Mouse (Mus musculus) heart, embryonic 15.5 days (tissue): Measurements from ENCODE around the gene Ccdc62. TPM values are rescaled to one million over a fixed set of nuclear protein-coding genes. Genes with fewer than 3 reads are reported as not detected.

Experiments
- ATAC-seq: fragments of 200-750 bp; cut with Nextera tagmentation; replicated peaks from 2 replicates; pipeline ENCODE4 v1.8.0; 2017; ENCODE audit warnings: low read depth, moderate TSS enrichment; ENCODE audit not compliant: insufficient number of reproducible peaks, insufficient read depth, low FRiP score
- H3K27ac ChIP-seq: fragments of 300-500 bp; sonication (generic); 2 replicates; pipeline ENCODE4 v1.5.1; 2015; ENCODE audit warnings: mild to moderate bottlenecking, inconsistent platforms
- H3K27me3 ChIP-seq: fragments of 300-500 bp; sonication (generic); 2 replicates; pipeline ENCODE4 v1.6.1; 2015; ENCODE audit warnings: inconsistent platforms
- H3K36me3 ChIP-seq: fragments of 300-500 bp; sonication (generic); 2 replicates; pipeline ENCODE4 v1.6.1; 2015; ENCODE audit warnings: mild to moderate bottlenecking, inconsistent platforms
- H3K4me1 ChIP-seq: fragments of 300-500 bp; sonication (generic); replicated peaks from 2 replicates; pipeline ENCODE4 v1.6.1; 2015; ENCODE audit warnings: inconsistent platforms
- H3K4me2 ChIP-seq: fragments of 300-500 bp; sonication (generic); 2 replicates; pipeline ENCODE4 v1.6.1; 2015; ENCODE audit warnings: inconsistent platforms, mild to moderate bottlenecking, moderate library complexity
- H3K4me3 ChIP-seq: fragments of 300-500 bp; sonication (generic); 2 replicates; pipeline ENCODE4 v1.5.1; 2015; ENCODE audit warnings: mild to moderate bottlenecking, inconsistent platforms
- H3K9ac ChIP-seq: fragments of 300-500 bp; sonication (generic); 2 replicates; pipeline ENCODE4 v1.6.1; 2015; ENCODE audit warnings: mild to moderate bottlenecking, inconsistent platforms
- H3K9me3 ChIP-seq: fragments of 300-500 bp; sonication (generic); replicated peaks from 2 replicates; pipeline ENCODE4 v1.6.1; 2016; ENCODE audit warnings: inconsistent platforms
- WGBS: fragments of 180-500 bp; shearing (Covaris S2); methylation state at CpG from one replicate; pipeline ENCODE4 v1.1.7; 2015; ENCODE audit warnings: mixed read lengths; 5-methylcytosine and 5-hydroxymethylcytosine counted together
- microRNA-seq: library from miRNA; unstranded; fragments of <30 nt; microRNA quantifications from one replicate; pipeline ENCODE4, GENCODE M21; 2016
- polyA plus RNA-seq: library from polyadenylated mRNA; unstranded; fragments of >200 nt; fragmentation: Nextera tagmentation; extraction: Ambion mirVana; gene quantifications from 2 replicates; pipeline ENCODE4 v1.2.1, GENCODE M21; 2015

The Ccdc62 gene
- polyA plus RNA-seq, 1 experiment from 2014 or later, result 4.8 TPM

DNA sequence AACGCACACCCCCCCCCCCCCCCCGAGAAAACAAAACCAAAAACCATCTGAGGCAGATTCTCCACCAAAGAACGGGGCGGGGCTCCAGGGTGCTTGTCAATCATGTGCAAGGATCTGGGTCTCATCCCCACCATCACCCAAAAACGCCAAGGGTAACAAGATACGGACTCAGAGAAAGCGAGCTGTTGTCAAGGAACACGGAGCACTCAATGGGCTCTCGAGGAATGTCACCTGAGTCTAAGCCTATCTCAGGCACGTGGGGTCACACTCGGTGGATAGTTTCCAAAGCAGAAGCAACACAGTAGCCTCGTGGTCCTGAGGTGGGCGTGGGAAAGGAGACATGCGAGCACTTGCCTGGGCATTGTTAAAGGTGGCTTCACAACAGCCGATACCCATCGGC, 83.3 kb downstream of the Ccdc62 start:
- WGBS, result 54% methylated on average over 16 of the region's 16 CpGs
- Histone ChIP-seq H3K4me3 (no peak overlapping the region), H3K9ac (peak overlapping the region; percentile 45; the same call in 1 of the 2 replicates), H3K27ac (peak overlapping the region; percentile 96), H3K4me1 (peaks cover 93% of the 10 kb centered on the region), H3K27me3 (no peaks in the 10 kb centered on the region), H3K9me3 (no peaks in the 10 kb centered on the region), H3K36me3 (peaks cover 10% of the 10 kb centered on the region), H3K4me2 (peak overlapping the region; percentile 61)
- no peak for ATAC-seq

DNA sequence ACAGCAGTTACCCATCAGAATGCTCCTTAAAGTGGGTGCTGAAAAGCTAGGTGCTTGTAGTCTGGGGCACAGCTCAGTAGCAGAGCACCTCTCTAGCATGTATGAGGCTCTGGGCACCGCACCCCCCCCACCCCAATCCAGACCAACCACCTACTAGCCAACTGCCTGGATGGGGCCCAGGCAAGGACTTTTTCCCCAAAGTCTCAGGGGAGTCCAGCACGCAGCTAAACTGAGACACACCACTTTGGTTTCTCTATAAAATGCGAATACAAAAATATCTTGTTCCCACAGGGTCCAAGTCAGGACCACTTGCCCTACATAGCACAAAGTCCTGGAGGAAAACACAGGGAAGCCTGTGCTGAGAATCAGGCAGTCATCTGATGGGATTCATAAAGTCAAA, 83.7 kb downstream of the Ccdc62 start:
- peaks cover 97% of the 10 kb centered on the region for H3K4me1 ChIP-seq
- peak overlapping the region; percentile 61 for H3K4me2 ChIP-seq
- H3K9me3 ChIP-seq, result no peaks in the 10 kb centered on the region
- WGBS, result 42% methylated on average over 3 of the region's 3 CpGs
- peak overlapping the region; percentile 96 for H3K27ac ChIP-seq
- no peaks in the 10 kb centered on the region for H3K27me3 ChIP-seq
- H3K4me3 ChIP-seq, result no peak overlapping the region; the same call in 1 of the 2 replicates
- H3K9ac ChIP-seq, result peak overlapping the region; percentile 45; the same call in 1 of the 2 replicates
- peaks cover 6% of the 10 kb centered on the region for H3K36me3 ChIP-seq
- no peak for ATAC-seq

- Histone ChIP-seq H3K9me3 (no peaks in the 10 kb centered on the region), H3K9ac (peak overlapping the region; percentile 45), H3K27me3 (no peaks in the 10 kb centered on the region), H3K4me1 (peaks cover 99% of the 10 kb centered on the region), H3K4me2 (peak overlapping the region; percentile 61), H3K27ac (peak overlapping the region; percentile 96), H3K36me3 (no peaks in the 10 kb centered on the region; the same call in 1 of the 2 replicates), H3K4me3 (peak overlapping the region; percentile 23)
- no peak for ATAC-seq
- 8% methylated on average over 11 of the region's 11 CpGs for WGBS
Measured at GRCm38 (mm10) chr5:124014791-124015251, 84.3 kb downstream of the Ccdc62 start.

- no peak overlapping the region for H3K4me3 ChIP-seq
- no peak for ATAC-seq
- H3K4me1 ChIP-seq, result peaks cover 98% of the 10 kb centered on the region
- no peak overlapping the region for H3K4me2 ChIP-seq
- H3K9me3 ChIP-seq, result no peaks in the 10 kb centered on the region
- peak overlapping the region; percentile 96 for H3K27ac ChIP-seq
- no peaks in the 10 kb centered on the region for H3K36me3 ChIP-seq
- WGBS, result 79% methylated on average over 2 of the region's 2 CpGs
- no peak overlapping the region for H3K9ac ChIP-seq
- H3K27me3 ChIP-seq, result no peaks in the 10 kb centered on the region
Measured at GRCm38 (mm10) chr5:124015727-124016126, 85.2 kb downstream of the Ccdc62 start.

GRCm38 (mm10) chr5:124016291-124016821, 85.9 kb downstream of the Ccdc62 start:
- WGBS, result 66% methylated on average over 7 of the region's 7 CpGs
- Histone ChIP-seq H3K36me3 (0 out of 2 replicates have a peak, but pooled peaks cover 6% of the 10 kb centered on the region), H3K9me3 (no peaks in the 10 kb centered on the region), H3K27ac (peak overlapping the region; percentile 96), H3K9ac (no peak overlapping the region), H3K4me2 (no peak overlapping the region), H3K4me3 (no peak overlapping the region), H3K27me3 (no peaks in the 10 kb centered on the region), H3K4me1 (peaks cover 98% of the 10 kb centered on the region)
- ATAC-seq, result no peak; the same call in 1 of the 2 replicates

- Histone ChIP-seq H3K4me1 (peaks cover 93% of the 10 kb centered on the region), H3K27me3 (no peaks in the 10 kb centered on the region), H3K36me3 (0 out of 2 replicates have a peak, but pooled peaks cover 11% of the 10 kb centered on the region), H3K27ac (peak overlapping the region; percentile 61; the same call in 1 of the 2 replicates), H3K9ac (0 out of 2 replicates have a peak overlapping the region, but pooled peaks have one; percentile 3), H3K4me2 (peak overlapping the region; percentile 21), H3K9me3 (no peaks in the 10 kb centered on the region), H3K4me3 (no peak overlapping the region)
- WGBS, result 48% methylated on average over 9 of the region's 9 CpGs
- ATAC-seq, result no peak
Measured at GRCm38 (mm10) chr5:124017941-124018340, 87.5 kb downstream of the Ccdc62 start.

DNA sequence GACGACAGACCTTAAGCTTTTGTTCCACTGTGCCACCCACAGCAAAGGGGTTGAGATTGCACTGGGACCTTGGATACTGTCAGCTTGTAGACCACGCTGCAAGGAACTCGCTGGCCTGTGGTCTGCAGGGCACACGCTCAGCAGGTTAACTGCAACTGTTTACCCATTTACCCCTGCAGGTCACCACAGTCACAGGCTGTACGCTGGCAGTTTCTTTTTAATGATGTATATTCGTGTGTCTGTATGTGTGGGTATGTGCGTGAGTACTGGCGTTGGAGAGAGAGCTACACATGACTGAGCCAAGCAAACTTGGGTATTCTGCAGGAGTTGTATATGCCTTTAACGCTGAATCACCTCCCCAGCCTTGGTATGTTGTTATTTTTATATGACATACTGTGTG, 88.2 kb downstream of the Ccdc62 start:
- H3K36me3 ChIP-seq, result 0 out of 2 replicates have a peak, but pooled peaks cover 11% of the 10 kb centered on the region
- H3K4me3 ChIP-seq, result no peak overlapping the region
- H3K9me3 ChIP-seq, result no peaks in the 10 kb centered on the region
- H3K27me3 ChIP-seq, result no peaks in the 10 kb centered on the region
- H3K4me2 ChIP-seq, result no peak overlapping the region
- no peak overlapping the region for H3K9ac ChIP-seq
- ATAC-seq, result no peak
- peaks cover 90% of the 10 kb centered on the region for H3K4me1 ChIP-seq
- WGBS, result 72% methylated on average over 9 of the region's 9 CpGs
- H3K27ac ChIP-seq, result peak overlapping the region; percentile 61

Small RNA genes lying within 50 kb of the gene (microRNA-seq; reads per million reads assigned to microRNA genes)
- not detected for gene Mir7032

Other genes with a start within 250 kb of the Ccdc62 start
- gene Clip1, start 246.1 kb upstream of the Ccdc62 start, polyA plus RNA-seq, result 51.9 and 53.5 TPM in 2 replicates
- gene Zcchc8, start 209.6 kb upstream of the Ccdc62 start, polyA plus RNA-seq, result 54.5 and 59.7 TPM in 2 replicates
- 75.4 and 84.3 TPM in 2 replicates for gene Rsrc2, start 181.3 kb upstream of the Ccdc62 start, polyA plus RNA-seq
- gene Kntc1, start 181.0 kb upstream of the Ccdc62 start, polyA plus RNA-seq, result 14.2 and 18.0 TPM in 2 replicates
- gene Hcar2, start 65.2 kb upstream of the Ccdc62 start, polyA plus RNA-seq, result 0.08 and 0.20 TPM in 2 replicates
- gene Hcar1, start 50.7 kb upstream of the Ccdc62 start, polyA plus RNA-seq, result 0.16 and 0.34 TPM in 2 replicates
- gene Denr, start 23.5 kb upstream of the Ccdc62 start, polyA plus RNA-seq, result 73.5 and 103 TPM in 2 replicates
- 0.91 and 2.7 TPM in 2 replicates for gene Gm43518, start 3.3 kb upstream of the Ccdc62 start, polyA plus RNA-seq
- gene Hip1r, start 42.9 kb downstream of the Ccdc62 start, polyA plus RNA-seq, result 6.6 and 9.7 TPM in 2 replicates
- gene Vps37b, start 101.6 kb downstream of the Ccdc62 start, polyA plus RNA-seq, result 49.9 and 56.0 TPM in 2 replicates
- 1.7 and 4.9 TPM in 2 replicates for gene Abcb9, start 165.1 kb downstream of the Ccdc62 start, polyA plus RNA-seq
- gene Ogfod2, start 181.6 kb downstream of the Ccdc62 start, polyA plus RNA-seq, result 18.2 and 22.3 TPM in 2 replicates
- gene Arl6ip4, start 185.4 kb downstream of the Ccdc62 start, polyA plus RNA-seq, result 67.6 and 75.3 TPM in 2 replicates